Mouse (Mus musculus): ENCODE measurements around the gene Herpud1. TPM values are rescaled to one million over a fixed set of nuclear protein-coding genes. Genes with fewer than 3 reads are reported as not detected.

Gene Herpud1
- polyA plus RNA-seq, 1 experiment = 54.7 TPM

DNA sequence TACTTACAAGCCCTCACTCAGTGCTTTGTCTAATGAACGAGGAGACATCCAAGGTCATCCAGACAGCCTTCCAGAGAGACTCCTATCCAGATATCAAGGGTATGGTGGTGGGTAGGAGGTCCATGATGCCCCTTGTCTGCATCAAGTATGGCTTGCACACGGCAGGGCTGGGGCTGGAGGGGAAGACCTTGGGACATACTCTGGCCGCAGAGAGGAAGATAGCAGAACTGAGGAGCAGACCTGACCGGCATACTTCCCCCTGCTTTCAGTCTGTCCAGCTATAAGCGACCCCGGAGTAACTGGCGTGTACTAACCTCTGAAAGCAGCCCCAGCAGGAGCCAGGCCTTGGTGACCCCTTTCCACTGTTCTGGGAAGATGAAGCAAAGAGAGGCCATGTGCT, 23.3 kb downstream of the Herpud1 start:
- Histone ChIP-seq H3K27ac (replicated peaks; ENCODE audit: low read depth, low read length) (no peak overlapping the region), H3K4me1 (ENCODE audit: control insufficient read depth, insufficient read depth, insufficient read length, low read length) (no peaks in the 10 kb centered on the region)

DNA sequence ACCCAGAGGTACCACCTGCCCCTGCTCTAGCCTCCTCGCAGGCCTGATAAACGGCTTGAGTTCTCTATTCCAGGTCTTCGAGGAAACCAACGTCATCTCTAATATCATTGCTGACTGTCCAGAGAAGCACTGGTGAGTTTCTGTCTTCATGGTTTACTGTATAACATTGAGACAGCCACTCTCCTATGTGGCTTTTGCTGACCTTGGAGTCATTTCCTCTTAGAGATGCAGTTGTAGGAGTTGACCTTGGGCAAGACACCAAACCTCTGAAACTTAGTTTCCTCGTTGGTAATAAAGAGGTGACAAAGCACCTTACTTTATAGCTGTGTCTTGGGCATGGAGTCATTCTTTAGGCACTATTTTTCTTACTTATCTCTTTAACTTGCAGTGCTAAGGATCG, 26.3 kb downstream of the Herpud1 start:
- Histone ChIP-seq H3K4me1 (ENCODE audit: control insufficient read depth, insufficient read depth, insufficient read length, low read length) (no peaks in the 10 kb centered on the region), H3K27ac (replicated peaks; ENCODE audit: low read depth, low read length) (no peak overlapping the region), H3K4me3 (ENCODE audit: insufficient read depth, low read depth, low read length) (no peak overlapping the region)

More for the DNA sequence above, 23.3 kb downstream of the Herpud1 start:
- H3K4me3 ChIP-seq (ENCODE audit: insufficient read depth, low read depth, low read length) = no peak overlapping the region

DNA sequence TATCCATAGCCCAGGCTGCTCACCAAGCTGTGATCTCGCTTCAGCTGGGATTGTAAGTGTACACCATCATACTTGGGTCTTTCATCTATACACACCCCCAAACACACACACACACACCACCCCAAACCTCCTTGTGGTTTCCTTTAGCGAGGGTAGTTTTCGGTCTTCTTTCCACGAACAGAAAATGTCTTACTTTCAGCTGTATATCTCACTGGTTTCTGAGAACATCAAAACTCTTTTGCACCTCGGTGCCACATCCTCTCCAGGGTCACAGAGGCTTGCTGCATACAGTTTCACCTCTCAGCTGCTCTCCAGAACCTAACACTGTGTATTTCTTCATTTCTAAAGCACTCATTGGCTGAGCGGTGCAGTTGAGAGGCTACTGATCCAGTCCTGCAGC, 27.3 kb downstream of the Herpud1 start:
- H3K4me1 ChIP-seq (ENCODE audit: control insufficient read depth, insufficient read depth, insufficient read length, low read length) = no peaks in the 10 kb centered on the region
- H3K4me3 ChIP-seq (ENCODE audit: insufficient read depth, low read depth, low read length) = no peak overlapping the region
- H3K27ac ChIP-seq (replicated peaks; ENCODE audit: low read depth, low read length) = no peak overlapping the region

DNA sequence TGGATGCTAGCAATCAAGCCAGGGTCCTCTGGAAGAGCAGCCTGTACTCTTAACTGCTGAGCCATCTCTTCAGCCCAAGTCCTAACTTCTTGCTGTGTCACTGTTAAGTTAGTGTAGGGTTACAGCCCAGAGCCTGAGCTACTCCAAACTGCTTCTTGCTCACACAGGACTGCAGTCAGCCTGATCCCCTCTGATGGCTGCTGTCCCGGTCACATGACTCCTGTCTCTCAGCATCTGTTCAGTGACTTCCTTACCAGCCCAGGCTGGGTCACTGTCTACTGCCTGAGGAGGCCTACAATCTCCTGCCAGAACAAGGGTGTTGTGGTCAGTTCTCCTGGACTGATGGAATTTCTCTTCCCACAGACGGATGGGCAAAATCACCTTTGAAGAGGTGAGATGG, 29.0 kb downstream of the Herpud1 start:
- Histone ChIP-seq H3K4me3 (ENCODE audit: insufficient read depth, low read depth, low read length) (no peak overlapping the region), H3K4me1 (ENCODE audit: control insufficient read depth, insufficient read depth, insufficient read length, low read length) (no peaks in the 10 kb centered on the region), H3K27ac (replicated peaks; ENCODE audit: low read depth, low read length) (no peak overlapping the region)

DNA sequence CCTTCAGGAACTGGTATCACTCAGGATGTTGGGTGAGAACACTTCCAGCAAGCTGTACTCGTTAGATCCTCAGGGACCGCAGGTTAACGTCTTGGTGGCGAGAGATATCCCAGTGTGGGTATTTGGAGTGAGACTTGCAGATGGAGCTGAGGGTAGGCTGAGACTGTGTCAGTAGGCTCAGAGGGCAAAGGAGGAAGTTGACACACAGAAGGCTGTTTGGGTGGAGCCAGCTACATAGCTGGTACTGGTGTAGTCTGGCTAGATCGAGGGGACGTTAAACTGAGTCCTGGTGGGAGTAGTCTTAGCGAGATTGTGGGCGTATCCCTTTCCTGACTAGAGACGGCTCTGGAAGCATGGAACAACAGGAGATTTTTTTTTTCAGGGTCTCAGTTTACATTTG, 31.8 kb downstream of the Herpud1 start:
- Histone ChIP-seq H3K27ac (replicated peaks; ENCODE audit: low read depth, low read length) (no peak overlapping the region), H3K4me1 (ENCODE audit: control insufficient read depth, insufficient read depth, insufficient read length, low read length) (no peaks in the 10 kb centered on the region), H3K4me3 (ENCODE audit: insufficient read depth, low read depth, low read length) (no peak overlapping the region)

DNA sequence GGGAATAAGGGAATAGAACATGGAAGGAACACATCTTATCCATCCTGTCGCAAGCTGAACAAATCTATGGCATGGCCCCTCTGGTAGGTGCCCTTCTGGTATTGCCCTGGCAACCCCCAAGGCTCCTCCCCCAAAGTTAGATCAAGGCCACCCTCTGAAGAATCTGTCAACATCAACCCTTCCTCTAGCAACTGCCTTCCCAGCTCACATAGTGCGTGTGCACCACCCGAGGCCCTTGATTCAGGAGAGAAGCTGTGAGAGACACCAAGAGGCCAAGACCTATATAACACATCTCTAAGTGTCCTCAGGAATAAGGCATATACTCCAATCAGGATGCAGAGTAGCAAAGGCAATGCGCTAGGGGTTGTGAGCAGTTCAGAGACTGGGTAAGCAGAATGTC, 36.0 kb downstream of the Herpud1 start:
- Histone ChIP-seq H3K4me1 (ENCODE audit: control insufficient read depth, insufficient read depth, insufficient read length, low read length) (no peaks in the 10 kb centered on the region), H3K27ac (replicated peaks; ENCODE audit: low read depth, low read length) (no peak overlapping the region), H3K4me3 (ENCODE audit: insufficient read depth, low read depth, low read length) (no peak overlapping the region)

DNA sequence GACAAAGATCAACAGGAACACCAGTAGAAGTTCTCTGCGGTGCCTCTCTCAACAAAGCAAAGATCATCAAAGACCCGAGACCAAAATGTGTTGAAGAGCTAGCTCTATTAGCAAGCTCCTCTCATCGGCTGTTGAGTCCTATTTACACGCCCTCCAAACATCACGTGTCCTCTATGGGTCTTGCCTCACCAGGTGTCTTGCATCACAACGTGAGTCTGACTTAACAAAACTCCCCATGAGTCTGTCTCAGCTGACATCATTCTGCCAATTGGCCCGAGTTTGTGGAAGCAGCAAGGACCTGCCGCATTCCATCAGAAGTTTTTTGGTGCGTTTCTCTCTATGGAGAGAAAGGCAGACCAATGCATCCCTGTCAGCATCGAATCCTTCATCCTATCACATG, 41.7 kb downstream of the Herpud1 start:
- Histone ChIP-seq H3K4me1 (ENCODE audit: control insufficient read depth, insufficient read depth, insufficient read length, low read length) (no peaks in the 10 kb centered on the region), H3K27ac (replicated peaks; ENCODE audit: low read depth, low read length) (no peak overlapping the region), H3K4me3 (ENCODE audit: insufficient read depth, low read depth, low read length) (no peak overlapping the region)

DNA sequence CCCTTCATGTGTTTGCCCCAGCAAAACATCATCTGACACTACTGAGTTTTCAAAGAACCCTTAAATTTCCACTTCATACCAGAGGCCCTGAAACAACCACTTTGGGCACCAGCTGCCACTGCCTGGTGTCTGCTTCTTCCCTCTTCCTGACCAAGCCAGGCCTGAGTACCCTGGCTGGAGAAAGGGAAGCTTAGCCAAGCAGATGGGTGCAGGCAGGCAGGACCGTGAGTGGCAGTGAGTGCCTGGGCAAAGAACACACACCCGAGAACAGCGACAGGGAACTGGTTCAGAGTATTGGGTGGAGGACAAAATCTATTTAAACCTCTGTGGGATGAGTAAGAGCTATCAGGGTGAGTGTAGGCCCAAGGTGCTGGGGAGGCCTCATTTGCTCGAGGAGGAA, 42.2 kb downstream of the Herpud1 start:
- H3K4me1 ChIP-seq (ENCODE audit: control insufficient read depth, insufficient read depth, insufficient read length, low read length) = 0 out of 2 replicates have a peak, but pooled peaks cover 1% of the 10 kb centered on the region
- H3K27ac ChIP-seq (replicated peaks; ENCODE audit: low read depth, low read length) = no peak overlapping the region
- no peak overlapping the region for H3K4me3 ChIP-seq (ENCODE audit: insufficient read depth, low read depth, low read length)

DNA sequence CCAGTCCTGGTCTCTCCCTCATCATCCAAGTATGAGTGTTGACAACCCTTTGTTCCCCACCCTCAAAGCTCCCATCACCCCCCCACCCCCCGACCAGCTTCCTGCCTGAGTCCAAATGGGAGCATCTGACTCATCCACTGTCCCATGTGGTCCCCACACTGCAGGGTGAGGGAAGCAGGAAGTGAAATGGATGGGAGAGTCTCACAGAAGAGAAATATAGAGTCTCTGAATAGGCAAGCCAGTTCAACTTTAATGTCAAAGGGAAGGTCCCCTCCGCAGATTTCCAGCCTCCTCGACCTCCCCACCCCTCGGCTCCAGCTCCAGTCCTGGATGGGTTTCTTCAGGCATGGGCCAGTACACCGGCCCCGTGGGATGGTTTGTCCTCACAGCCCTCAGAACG, 43.1 kb downstream of the Herpud1 start:
- Histone ChIP-seq H3K27ac (replicated peaks; ENCODE audit: low read depth, low read length) (no peak overlapping the region), H3K4me1 (ENCODE audit: control insufficient read depth, insufficient read depth, insufficient read length, low read length) (0 out of 2 replicates have a peak, but pooled peaks cover 4% of the 10 kb centered on the region), H3K4me3 (ENCODE audit: insufficient read depth, low read depth, low read length) (no peak overlapping the region)

DNA sequence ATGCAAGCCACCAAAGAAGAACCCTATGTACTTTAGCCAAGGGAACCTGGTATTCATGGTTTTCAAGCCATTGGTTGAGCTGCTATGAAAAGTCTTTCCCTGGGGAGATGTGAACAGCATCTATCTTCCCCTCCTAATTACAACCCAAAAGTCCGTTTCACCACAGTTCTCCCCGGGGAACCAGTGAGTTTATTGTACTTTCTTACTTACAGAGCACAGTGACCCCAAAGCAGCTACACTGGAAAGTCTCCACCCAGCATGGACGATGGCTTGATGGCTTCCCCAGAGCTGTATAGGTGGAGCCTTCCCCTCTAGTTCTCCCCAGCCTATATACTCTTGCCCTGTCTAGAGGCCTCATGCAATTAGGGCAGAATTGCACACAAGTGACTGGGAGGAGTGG, 46.0 kb downstream of the Herpud1 start:
- Histone ChIP-seq H3K4me3 (ENCODE audit: insufficient read depth, low read depth, low read length) (no peak overlapping the region), H3K27ac (replicated peaks; ENCODE audit: low read depth, low read length) (no peak overlapping the region), H3K4me1 (ENCODE audit: control insufficient read depth, insufficient read depth, insufficient read length, low read length) (peaks cover 10% of the 10 kb centered on the region)

DNA sequence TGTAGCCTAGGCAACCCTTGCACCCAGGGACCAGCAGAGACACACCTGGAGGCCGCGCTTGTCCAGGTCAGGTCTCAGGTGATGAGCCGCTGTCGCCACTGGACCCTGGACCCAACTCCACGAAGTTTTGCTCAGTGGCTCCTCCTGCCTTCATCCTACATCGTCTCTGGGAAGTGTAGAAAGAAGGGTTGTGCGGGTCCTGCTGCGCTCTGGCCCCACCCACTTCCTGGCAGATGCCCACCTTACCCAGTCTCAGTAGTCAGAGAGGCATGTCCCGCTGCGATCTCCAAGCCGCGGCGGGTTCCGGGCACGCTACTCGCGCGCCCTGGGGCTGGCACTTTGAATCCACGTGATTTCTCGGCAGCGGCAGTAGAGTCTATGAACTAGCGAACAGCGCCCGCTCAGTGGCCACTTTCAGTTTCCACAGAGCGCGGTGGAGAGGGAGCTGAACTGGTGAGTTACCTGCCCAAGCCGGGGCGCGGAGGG, 47.8 kb downstream of the Herpud1 start, which contains the start of gene Nlrc5:
Gene Nlrc5, plus strand, starts transcription at position 376 of the 486 bp plus-strand sequence.
- Histone ChIP-seq H3K4me1 (ENCODE audit: control insufficient read depth, insufficient read depth, insufficient read length, low read length) (peaks cover 10% of the 10 kb centered on the region), H3K4me3 (ENCODE audit: insufficient read depth, low read depth, low read length) (peak within 1 kb of the TSS; percentile 77), H3K27ac (replicated peaks; ENCODE audit: low read depth, low read length) (peak within 1 kb of the TSS; percentile 39; the same call in 1 of the 2 replicates)

DNA sequence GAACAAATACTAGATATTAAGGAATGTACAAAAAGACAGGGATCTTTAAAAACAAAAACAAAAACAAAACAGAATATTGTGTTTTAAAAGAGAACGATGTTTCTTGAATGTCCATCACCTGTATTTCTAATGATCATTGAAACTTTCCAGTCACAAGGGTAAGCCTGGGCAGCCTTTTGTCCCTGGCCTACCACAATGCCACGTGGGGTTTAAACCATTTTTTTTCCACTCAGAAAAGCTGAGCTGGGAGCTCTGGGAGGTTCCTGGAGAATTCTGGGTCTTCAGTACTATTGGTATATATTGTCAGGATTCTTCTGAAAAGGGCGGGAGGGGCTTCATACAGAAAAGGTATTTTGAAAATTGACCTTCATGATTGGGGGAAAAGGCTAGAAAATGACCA, 48.7 kb downstream of the Herpud1 start:
- Histone ChIP-seq H3K27ac (replicated peaks; ENCODE audit: low read depth, low read length) (no peak overlapping the region), H3K4me1 (ENCODE audit: control insufficient read depth, insufficient read depth, insufficient read length, low read length) (peaks cover 10% of the 10 kb centered on the region), H3K4me3 (ENCODE audit: insufficient read depth, low read depth, low read length) (no peak overlapping the region; the same call in 1 of the 2 replicates)

DNA sequence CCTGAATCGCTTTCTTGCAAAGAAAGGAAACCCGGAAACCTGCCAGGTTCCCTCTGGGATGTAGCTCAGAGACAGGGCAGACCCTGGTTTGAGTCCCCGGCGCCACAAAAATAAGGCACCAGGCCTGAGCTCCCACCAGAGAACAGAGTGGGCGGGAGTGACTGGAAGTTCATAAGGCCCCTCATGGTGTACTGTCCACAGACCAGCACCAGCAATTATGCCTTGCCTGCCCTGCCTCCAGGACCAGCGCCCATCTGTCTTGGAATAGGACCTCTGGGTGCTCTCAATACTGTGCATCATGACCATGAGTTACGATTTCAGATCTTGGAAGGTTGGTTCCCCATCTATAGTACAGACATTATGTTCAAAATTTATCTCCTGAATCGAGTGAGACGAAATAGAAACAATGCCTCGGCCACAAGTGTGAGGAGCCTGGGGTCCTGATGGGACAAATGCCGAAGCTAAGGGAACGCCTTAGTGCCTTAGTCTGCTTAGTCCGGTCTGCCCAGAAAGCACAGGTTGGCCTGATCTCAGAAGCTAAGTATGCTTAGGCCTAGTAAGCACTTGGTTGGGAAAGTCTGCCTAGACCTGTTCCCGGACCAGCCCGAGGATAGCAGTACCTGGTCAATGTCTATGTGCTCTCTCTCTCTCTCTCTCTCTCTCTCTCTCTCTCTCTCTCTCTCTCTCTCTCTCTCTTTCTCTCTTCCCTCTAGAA, 49.3 kb downstream of the Herpud1 start:
- Histone ChIP-seq H3K4me1 (ENCODE audit: control insufficient read depth, insufficient read depth, insufficient read length, low read length) (peaks cover 10% of the 10 kb centered on the region), H3K4me3 (ENCODE audit: insufficient read depth, low read depth, low read length) (0 out of 2 replicates have a peak overlapping the region, but pooled peaks have one; percentile 12), H3K27ac (replicated peaks; ENCODE audit: low read depth, low read length) (no peak overlapping the region)

DNA sequence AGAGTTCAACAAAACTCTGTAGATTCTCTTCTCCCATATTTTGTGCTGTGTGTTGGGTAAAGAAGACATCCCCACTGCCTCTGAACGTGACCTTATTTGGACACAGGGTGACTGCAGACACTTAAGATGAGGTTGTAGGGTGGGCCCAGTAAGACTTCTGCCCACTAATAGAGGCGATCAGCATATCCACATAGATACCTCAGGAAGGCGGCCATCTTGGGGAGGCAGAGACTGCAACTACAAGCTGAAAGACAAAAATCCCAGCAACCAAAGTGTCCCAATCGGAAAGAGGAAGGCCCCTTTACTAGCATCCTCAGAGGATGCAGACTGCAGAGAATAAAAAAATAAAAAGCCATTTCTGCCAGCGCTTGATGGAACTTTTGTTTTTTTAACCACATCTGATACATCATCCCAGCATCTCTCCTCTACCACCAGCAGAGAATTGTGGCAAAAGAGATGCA, 49.9 kb downstream of the Herpud1 start:
- peaks cover 12% of the 10 kb centered on the region for H3K4me1 ChIP-seq (ENCODE audit: control insufficient read depth, insufficient read depth, insufficient read length, low read length)
- no peak overlapping the region for H3K4me3 ChIP-seq (ENCODE audit: insufficient read depth, low read depth, low read length)
- H3K27ac ChIP-seq (replicated peaks; ENCODE audit: low read depth, low read length) = no peak overlapping the region

DNA sequence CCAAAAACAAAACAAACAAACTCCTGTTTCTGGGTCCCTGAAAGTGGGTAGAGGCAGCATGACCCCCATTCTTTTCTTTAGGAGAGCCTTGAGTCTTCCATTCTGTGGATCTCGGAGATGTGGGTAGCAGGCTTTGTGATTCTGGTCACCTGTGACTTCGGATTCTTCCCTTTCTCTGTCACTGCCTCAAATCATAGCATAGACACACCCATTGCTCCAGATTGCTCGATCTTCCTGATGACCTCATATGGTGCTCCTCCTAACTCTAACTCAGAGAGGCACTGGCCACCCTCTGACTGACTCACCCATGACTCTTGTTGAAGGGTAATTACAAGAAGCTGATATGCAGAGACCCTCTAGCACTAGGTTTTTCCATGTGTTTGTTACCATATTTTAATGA, 50.7 kb downstream of the Herpud1 start:
- peaks cover 13% of the 10 kb centered on the region for H3K4me1 ChIP-seq (ENCODE audit: control insufficient read depth, insufficient read depth, insufficient read length, low read length)
- H3K27ac ChIP-seq (replicated peaks; ENCODE audit: low read depth, low read length) = no peak overlapping the region

DNA sequence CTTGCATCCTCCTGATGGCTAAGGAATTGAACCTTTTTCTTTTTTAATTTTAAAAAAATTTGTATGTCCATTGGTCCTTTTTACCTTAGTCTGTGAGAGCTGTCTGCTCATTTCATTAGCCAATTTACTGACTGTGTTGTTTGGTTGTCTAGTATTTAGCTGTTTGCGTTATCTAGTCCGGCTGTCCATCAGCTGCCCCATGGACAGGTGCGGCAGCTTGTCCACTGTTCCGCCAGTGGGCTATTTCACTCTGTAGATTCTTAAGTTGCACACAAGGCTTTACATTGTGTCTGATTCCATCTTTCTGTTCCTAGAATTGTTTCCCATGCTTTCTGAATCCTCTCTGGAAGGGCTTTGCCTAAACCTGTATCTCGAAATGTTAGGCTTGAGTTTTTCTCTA, 52.4 kb downstream of the Herpud1 start:
- no peak overlapping the region for H3K27ac ChIP-seq (replicated peaks; ENCODE audit: low read depth, low read length)
- no peak overlapping the region for H3K4me3 ChIP-seq (ENCODE audit: insufficient read depth, low read depth, low read length)
- H3K4me1 ChIP-seq (ENCODE audit: control insufficient read depth, insufficient read depth, insufficient read length, low read length) = peaks cover 12% of the 10 kb centered on the region

More for the DNA sequence above, 50.7 kb downstream of the Herpud1 start:
- H3K4me3 ChIP-seq (ENCODE audit: insufficient read depth, low read depth, low read length) = no peak overlapping the region

Data from brown adipose tissue, adult 24 weeks (tissue).